Mouse (Mus musculus): ENCODE measurements around the gene Plxna2. TPM values are rescaled to one million over a fixed set of nuclear protein-coding genes. Genes with fewer than 3 reads are reported as not detected.

Plxna2 gene
- polyA plus RNA-seq, 1 experiment = 7.9 TPM

DNA sequence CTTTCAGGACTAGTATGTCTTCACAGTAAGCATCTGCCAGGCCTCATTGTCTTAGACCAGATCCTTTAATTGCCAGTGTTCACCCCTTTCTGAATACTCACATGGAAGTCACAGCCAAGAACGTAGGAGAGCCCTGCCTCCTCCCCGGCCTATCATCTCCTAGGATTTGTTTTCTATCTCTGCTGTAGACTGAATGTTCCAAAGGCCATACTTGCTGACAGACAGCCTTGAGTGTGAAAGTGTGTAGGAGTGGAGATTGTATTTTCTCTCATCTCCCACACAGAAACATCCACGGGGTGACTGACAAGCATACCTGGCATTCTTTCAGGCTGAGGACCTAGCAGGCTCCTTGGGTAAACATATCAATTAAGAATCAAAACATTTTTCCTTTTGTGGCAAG lies 177.3 kb downstream of the Plxna2 start:
- Histone ChIP-seq H3K27me3 (ENCODE audit: control insufficient read depth, insufficient read depth, low read length) (no peaks in the 10 kb centered on the region), H3K4me3 (ENCODE audit: control insufficient read depth, low read depth, low read length) (no peak overlapping the region), H3K4me1 (ENCODE audit: control insufficient read depth, insufficient read depth, low read length) (no peaks in the 10 kb centered on the region), H3K27ac (ENCODE audit: control insufficient read depth, insufficient read depth, low read depth, low read length) (no peak overlapping the region), H3K36me3 (ENCODE audit: control insufficient read depth, insufficient read depth, low read length) (no peaks in the 10 kb centered on the region)
- TF ChIP-seq POLR2A (IDR thresholded peaks at IDR 0.05; ENCODE audit: control insufficient read depth, low read depth, low read length) (no peak), CTCF (IDR thresholded peaks at IDR 0.05; ENCODE audit: control insufficient read depth, insufficient read depth, insufficient replicate concordance, low read depth, low read length) (no peak)

GRCm38 (mm10) chr1:194797843-194798242 lies 179.8 kb downstream of the Plxna2 start:
- no peaks in the 10 kb centered on the region for H3K4me1 ChIP-seq (ENCODE audit: control insufficient read depth, insufficient read depth, low read length)
- H3K4me3 ChIP-seq (ENCODE audit: control insufficient read depth, low read depth, low read length) = no peak overlapping the region
- no peaks in the 10 kb centered on the region for H3K36me3 ChIP-seq (ENCODE audit: control insufficient read depth, insufficient read depth, low read length)
- no peaks in the 10 kb centered on the region for H3K27me3 ChIP-seq (ENCODE audit: control insufficient read depth, insufficient read depth, low read length)
- TF ChIP-seq POLR2A (IDR thresholded peaks at IDR 0.05; ENCODE audit: control insufficient read depth, low read depth, low read length) (no peak), CTCF (IDR thresholded peaks at IDR 0.05; ENCODE audit: control insufficient read depth, insufficient read depth, insufficient replicate concordance, low read depth, low read length) (no peak)
- no peak overlapping the region for H3K27ac ChIP-seq (ENCODE audit: control insufficient read depth, insufficient read depth, low read depth, low read length)

DNA sequence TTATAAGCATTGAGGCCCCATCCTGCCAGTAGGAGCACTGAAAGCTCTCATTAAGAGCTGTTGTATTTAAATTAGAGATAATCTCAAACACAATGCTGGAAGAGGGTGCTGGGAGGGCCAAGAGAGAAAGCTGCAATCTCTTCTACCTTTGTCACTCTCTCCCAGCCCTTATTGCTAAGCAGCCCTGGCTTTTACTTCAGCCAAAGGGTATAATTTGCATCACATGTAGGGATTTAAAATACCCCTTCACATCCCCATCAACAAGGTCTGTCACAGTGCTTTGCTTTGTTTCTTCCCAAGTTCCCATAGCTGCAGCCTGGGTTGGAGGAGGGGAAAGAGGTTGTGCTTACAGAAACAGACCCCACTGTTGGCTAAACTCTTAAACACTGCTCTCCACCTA lies 180.5 kb downstream of the Plxna2 start:
- Histone ChIP-seq H3K27ac (ENCODE audit: control insufficient read depth, insufficient read depth, low read depth, low read length) (no peak overlapping the region), H3K4me1 (ENCODE audit: control insufficient read depth, insufficient read depth, low read length) (no peaks in the 10 kb centered on the region), H3K4me3 (ENCODE audit: control insufficient read depth, low read depth, low read length) (no peak overlapping the region), H3K27me3 (ENCODE audit: control insufficient read depth, insufficient read depth, low read length) (no peaks in the 10 kb centered on the region), H3K36me3 (ENCODE audit: control insufficient read depth, insufficient read depth, low read length) (no peaks in the 10 kb centered on the region)
- TF ChIP-seq POLR2A (IDR thresholded peaks at IDR 0.05; ENCODE audit: control insufficient read depth, low read depth, low read length) (no peak), CTCF (IDR thresholded peaks at IDR 0.05; ENCODE audit: control insufficient read depth, insufficient read depth, insufficient replicate concordance, low read depth, low read length) (no peak)

DNA sequence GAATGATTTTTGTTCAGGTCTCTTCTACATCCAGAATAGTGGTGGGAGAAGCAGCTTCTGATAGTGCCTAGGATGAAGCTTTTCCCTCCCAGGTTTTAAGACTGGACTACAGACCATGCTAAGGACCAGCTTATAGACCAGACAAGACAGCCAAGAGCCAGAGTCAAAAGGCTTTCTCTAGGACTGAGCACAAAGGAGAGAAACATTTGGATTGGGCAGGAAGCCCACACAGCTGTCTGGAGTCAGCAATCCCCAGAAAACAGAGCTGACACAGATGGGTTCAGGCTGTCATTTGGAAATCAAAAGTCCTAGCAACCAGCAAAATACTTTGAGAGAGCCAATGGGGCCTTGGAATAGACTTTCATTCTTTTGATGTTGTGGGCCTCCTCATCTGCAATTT lies 190.2 kb downstream of the Plxna2 start:
- H3K4me3 ChIP-seq (ENCODE audit: control insufficient read depth, low read depth, low read length) = no peak overlapping the region
- H3K4me1 ChIP-seq (ENCODE audit: control insufficient read depth, insufficient read depth, low read length) = no peaks in the 10 kb centered on the region
- TF ChIP-seq CTCF (IDR thresholded peaks at IDR 0.05; ENCODE audit: control insufficient read depth, insufficient read depth, insufficient replicate concordance, low read depth, low read length) = no peak
- no peak for TF ChIP-seq POLR2A (IDR thresholded peaks at IDR 0.05; ENCODE audit: control insufficient read depth, low read depth, low read length)
- no peaks in the 10 kb centered on the region for H3K27me3 ChIP-seq (ENCODE audit: control insufficient read depth, insufficient read depth, low read length)
- no peaks in the 10 kb centered on the region for H3K36me3 ChIP-seq (ENCODE audit: control insufficient read depth, insufficient read depth, low read length)
- no peak overlapping the region for H3K27ac ChIP-seq (ENCODE audit: control insufficient read depth, insufficient read depth, low read depth, low read length)

GRCm38 (mm10) chr1:194808681-194809080 lies 190.7 kb downstream of the Plxna2 start:
- Histone ChIP-seq H3K27me3 (ENCODE audit: control insufficient read depth, insufficient read depth, low read length) (no peaks in the 10 kb centered on the region), H3K4me1 (ENCODE audit: control insufficient read depth, insufficient read depth, low read length) (no peaks in the 10 kb centered on the region), H3K27ac (ENCODE audit: control insufficient read depth, insufficient read depth, low read depth, low read length) (no peak overlapping the region), H3K36me3 (ENCODE audit: control insufficient read depth, insufficient read depth, low read length) (no peaks in the 10 kb centered on the region), H3K4me3 (ENCODE audit: control insufficient read depth, low read depth, low read length) (no peak overlapping the region)
- no peak for TF ChIP-seq CTCF (IDR thresholded peaks at IDR 0.05; ENCODE audit: control insufficient read depth, insufficient read depth, insufficient replicate concordance, low read depth, low read length)
- TF ChIP-seq POLR2A (IDR thresholded peaks at IDR 0.05; ENCODE audit: control insufficient read depth, low read depth, low read length) = no peak

DNA sequence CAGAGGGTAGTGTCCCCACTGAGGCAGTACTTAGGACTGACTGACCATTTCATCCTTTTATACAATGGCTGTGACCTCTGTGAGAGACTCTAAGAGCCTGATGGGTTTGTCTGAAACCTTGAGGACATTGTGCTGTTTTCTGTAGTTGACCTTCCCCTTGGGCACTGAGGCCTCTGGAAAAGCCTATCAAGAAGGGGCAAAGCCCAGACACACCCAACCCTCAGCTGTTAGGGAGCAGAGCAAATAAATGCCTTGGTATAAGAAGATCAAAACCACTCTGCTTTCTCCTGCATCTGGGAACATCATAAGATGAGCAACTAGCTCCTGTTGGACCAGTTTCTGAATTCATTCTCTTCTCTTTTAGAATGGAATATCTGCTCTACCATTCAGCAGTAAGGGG lies 191.6 kb downstream of the Plxna2 start:
- Histone ChIP-seq H3K4me1 (ENCODE audit: control insufficient read depth, insufficient read depth, low read length) (no peaks in the 10 kb centered on the region), H3K27me3 (ENCODE audit: control insufficient read depth, insufficient read depth, low read length) (no peaks in the 10 kb centered on the region), H3K27ac (ENCODE audit: control insufficient read depth, insufficient read depth, low read depth, low read length) (no peak overlapping the region), H3K36me3 (ENCODE audit: control insufficient read depth, insufficient read depth, low read length) (no peaks in the 10 kb centered on the region), H3K4me3 (ENCODE audit: control insufficient read depth, low read depth, low read length) (no peak overlapping the region)
- TF ChIP-seq CTCF (IDR thresholded peaks at IDR 0.05; ENCODE audit: control insufficient read depth, insufficient read depth, insufficient replicate concordance, low read depth, low read length) = no peak
- no peak for TF ChIP-seq POLR2A (IDR thresholded peaks at IDR 0.05; ENCODE audit: control insufficient read depth, low read depth, low read length)

DNA sequence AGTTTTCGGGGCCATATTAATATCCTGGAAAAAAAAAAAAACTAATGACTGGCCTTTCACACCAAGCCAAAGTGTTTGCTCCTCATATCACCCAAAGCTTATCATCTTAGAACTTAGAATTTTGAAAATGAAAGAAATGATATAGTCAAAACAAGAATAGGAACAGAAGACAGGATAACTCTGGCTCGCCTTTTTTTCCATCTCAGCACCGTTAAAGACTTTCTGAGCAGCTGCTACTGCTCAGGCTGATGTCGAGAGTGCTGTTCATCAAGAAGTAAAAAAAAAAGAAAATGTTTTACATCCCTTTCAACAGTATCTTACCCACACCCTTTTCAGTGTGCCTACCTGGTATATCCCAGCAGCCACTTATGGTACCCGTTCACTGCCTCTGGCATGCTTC lies 196.2 kb downstream of the Plxna2 start:
- Histone ChIP-seq H3K27me3 (ENCODE audit: control insufficient read depth, insufficient read depth, low read length) (no peaks in the 10 kb centered on the region), H3K4me1 (ENCODE audit: control insufficient read depth, insufficient read depth, low read length) (no peaks in the 10 kb centered on the region), H3K36me3 (ENCODE audit: control insufficient read depth, insufficient read depth, low read length) (no peaks in the 10 kb centered on the region), H3K4me3 (ENCODE audit: control insufficient read depth, low read depth, low read length) (no peak overlapping the region), H3K27ac (ENCODE audit: control insufficient read depth, insufficient read depth, low read depth, low read length) (no peak overlapping the region)
- TF ChIP-seq CTCF (IDR thresholded peaks at IDR 0.05; ENCODE audit: control insufficient read depth, insufficient read depth, insufficient replicate concordance, low read depth, low read length) = no peak
- TF ChIP-seq POLR2A (IDR thresholded peaks at IDR 0.05; ENCODE audit: control insufficient read depth, low read depth, low read length) = no peak

DNA sequence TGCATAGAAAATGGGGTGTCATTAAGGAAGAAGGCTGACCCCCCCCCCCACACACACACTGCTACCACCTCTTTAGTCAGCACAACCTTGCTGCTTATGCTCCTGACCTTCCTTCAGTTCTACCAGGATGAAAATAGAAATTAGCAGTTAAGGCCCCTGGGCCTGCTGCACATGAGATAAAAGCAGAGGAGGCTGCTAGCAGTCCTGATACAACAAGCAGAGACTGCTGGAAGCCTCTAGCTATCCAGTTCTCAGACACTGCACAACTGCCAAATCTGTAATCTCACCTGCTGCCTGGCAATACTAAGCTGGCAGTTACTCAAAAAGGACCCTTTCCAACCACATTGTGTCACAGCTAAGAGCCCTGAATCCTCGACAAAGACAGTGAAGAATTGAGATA lies 197.5 kb downstream of the Plxna2 start:
- TF ChIP-seq POLR2A (IDR thresholded peaks at IDR 0.05; ENCODE audit: control insufficient read depth, low read depth, low read length) = no peak
- TF ChIP-seq CTCF (IDR thresholded peaks at IDR 0.05; ENCODE audit: control insufficient read depth, insufficient read depth, insufficient replicate concordance, low read depth, low read length) = no peak
- Histone ChIP-seq H3K27me3 (ENCODE audit: control insufficient read depth, insufficient read depth, low read length) (no peaks in the 10 kb centered on the region), H3K4me1 (ENCODE audit: control insufficient read depth, insufficient read depth, low read length) (no peaks in the 10 kb centered on the region), H3K27ac (ENCODE audit: control insufficient read depth, insufficient read depth, low read depth, low read length) (no peak overlapping the region), H3K36me3 (ENCODE audit: control insufficient read depth, insufficient read depth, low read length) (no peaks in the 10 kb centered on the region), H3K4me3 (ENCODE audit: control insufficient read depth, low read depth, low read length) (no peak overlapping the region)

All from testis, adult 2 months (tissue).